Mouse (Mus musculus) kidney, adult 2 months (tissue): ENCODE results near the gene Slc33a1.

Experiments used
- CTCF ChIP-seq: fragments of 200-500 bp; conservative IDR thresholded peaks from 2 replicates; pipeline ENCODE4 v1.5.1; 2011; ENCODE audit warnings: low read depth, mild to moderate bottlenecking, control low read depth, low read length, moderate library complexity, mixed read lengths; ENCODE audit not compliant: insufficient read depth, insufficient read length
- POLR2A ChIP-seq: fragments of 200-500 bp; IDR thresholded peaks from one replicate; pipeline ENCODE4 v1.6.1; 2011; ENCODE audit warnings: low read depth, low read length, control low read depth

- TF ChIP-seq CTCF, result no peak
- TF ChIP-seq POLR2A, result no peak
Observed at GRCm38 (mm10) chr3:63963421-63964099, 1.0 kb downstream of the Slc33a1 start.
